Mouse (Mus musculus) CD8-positive naive resting alpha-beta T cell, adult 2 months (primary cell): Measurements from ENCODE around the gene Gm5426.
"Not testable (repeated sequence)": the region's sequence is repeated elsewhere in the genome, so short reads cannot be mapped to it uniquely, and the experiment has no call there.

ENCODE experiments used
- DNase-seq, 2 experiments: peaks; one replicate each; pipeline ENCODE4 v3.0.0; 2022; ENCODE audit warnings: low read depth in 2 of 2, low spot score in 2 of 2

The Gm5426 gene

GRCm38 (mm10) chr10:96138585-96138984, 2.2 kb downstream of the Gm5426 start:
- no peak for DNase-seq

- not testable (repeated sequence) for DNase-seq
These were observed 2.9 kb downstream of the Gm5426 start for GRCm38 (mm10) chr10:96139274-96139673.

GRCm38 (mm10) chr10:96146578-96146977, 10.2 kb downstream of the Gm5426 start:
- no peak for DNase-seq

- no peak for DNase-seq
These were observed 11.9 kb downstream of the Gm5426 start for GRCm38 (mm10) chr10:96148250-96148699.

GRCm38 (mm10) chr10:96150401-96151116, 14.2 kb downstream of the Gm5426 start:
- DNase-seq, result no peak

GRCm38 (mm10) chr10:96153315-96153714, 16.9 kb downstream of the Gm5426 start:
- DNase-seq, result no peak

GRCm38 (mm10) chr10:96162975-96163706, 26.7 kb downstream of the Gm5426 start:
- DNase-seq, result no peak

- no peak for DNase-seq
These were observed 27.4 kb downstream of the Gm5426 start for GRCm38 (mm10) chr10:96163791-96164190.

GRCm38 (mm10) chr10:96165260-96165659, 28.9 kb downstream of the Gm5426 start:
- DNase-seq, result no peak

GRCm38 (mm10) chr10:96168998-96169397, 32.6 kb downstream of the Gm5426 start:
- no peak for DNase-seq

GRCm38 (mm10) chr10:96171546-96171945, 35.1 kb downstream of the Gm5426 start:
- DNase-seq, result no peak

- DNase-seq, result no peak
These were observed 36.6 kb downstream of the Gm5426 start for GRCm38 (mm10) chr10:96172964-96173363.

- DNase-seq, result no peak
These were observed 37.4 kb downstream of the Gm5426 start for GRCm38 (mm10) chr10:96173771-96174170.

GRCm38 (mm10) chr10:96176916-96177315, 40.5 kb downstream of the Gm5426 start:
- DNase-seq, result no peak

- DNase-seq, result peak; percentile 41 to 53
These were observed 44.4 kb downstream of the Gm5426 start for GRCm38 (mm10) chr10:96180554-96181397.

GRCm38 (mm10) chr10:96181398-96181790, 45.0 kb downstream of the Gm5426 start:
- peak; percentile 13 to 47 for DNase-seq

GRCm38 (mm10) chr10:96181883-96182628, 45.7 kb downstream of the Gm5426 start:
- no peak for DNase-seq

- DNase-seq, result no peak
These were observed 48.6 kb downstream of the Gm5426 start for GRCm38 (mm10) chr10:96185026-96185425.

GRCm38 (mm10) chr10:96185601-96186000, 49.2 kb downstream of the Gm5426 start:
- no peak for DNase-seq
